Mouse (Mus musculus): ENCODE data around the gene Gfpt2. TPM values are rescaled to one million over a fixed set of nuclear protein-coding genes. Genes with fewer than 3 reads are reported as not detected.

Gfpt2 gene
- polyA plus RNA-seq, 1 experiment, result 4.4 TPM

DNA sequence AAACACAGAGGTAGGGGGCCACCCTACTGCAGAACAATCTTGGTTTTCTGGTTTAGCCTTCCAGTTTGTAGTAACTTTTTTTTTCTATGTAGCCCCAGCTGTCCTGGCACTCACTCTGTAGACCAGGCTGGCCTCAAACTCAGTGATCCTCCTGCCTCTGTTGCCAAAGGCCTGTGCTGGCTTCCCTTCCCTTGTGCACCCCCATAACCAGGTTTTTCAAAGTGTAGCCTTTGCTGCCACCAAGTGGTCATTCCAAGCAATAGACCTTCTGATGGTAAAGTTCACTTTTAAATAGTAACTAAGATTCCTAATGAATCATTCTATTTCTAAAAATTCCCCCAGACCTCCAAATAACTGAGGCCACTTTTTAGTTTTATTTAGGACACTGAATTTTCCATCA, 75.8 kb downstream of the Gfpt2 start:
- TF ChIP-seq CTCF (IDR thresholded peaks at IDR 0.05; ENCODE audit: borderline replicate concordance, control insufficient read depth, extremely low read depth, insufficient read depth, low read length, poor library complexity) (no peak), POLR2A (IDR thresholded peaks at IDR 0.05; ENCODE audit: control insufficient read depth, extremely low read depth, insufficient read depth, low read length, poor library complexity) (no peak)
- Histone ChIP-seq H3K36me3 (ENCODE audit: control insufficient read depth, insufficient read depth, low read length) (peaks cover 56% of the 10 kb centered on the region), H3K4me1 (replicated peaks; ENCODE audit: control insufficient read depth, insufficient read depth, low read length) (no peaks in the 10 kb centered on the region), H3K4me3 (ENCODE audit: control insufficient read depth, insufficient read depth, low read length) (no peak overlapping the region), H3K27ac (ENCODE audit: control insufficient read depth, insufficient read depth, low read length) (no peak overlapping the region), H3K27me3 (ENCODE audit: control insufficient read depth, insufficient read depth, low read length) (no peaks in the 10 kb centered on the region)
- DNase-seq, result peak; percentile 53

DNA sequence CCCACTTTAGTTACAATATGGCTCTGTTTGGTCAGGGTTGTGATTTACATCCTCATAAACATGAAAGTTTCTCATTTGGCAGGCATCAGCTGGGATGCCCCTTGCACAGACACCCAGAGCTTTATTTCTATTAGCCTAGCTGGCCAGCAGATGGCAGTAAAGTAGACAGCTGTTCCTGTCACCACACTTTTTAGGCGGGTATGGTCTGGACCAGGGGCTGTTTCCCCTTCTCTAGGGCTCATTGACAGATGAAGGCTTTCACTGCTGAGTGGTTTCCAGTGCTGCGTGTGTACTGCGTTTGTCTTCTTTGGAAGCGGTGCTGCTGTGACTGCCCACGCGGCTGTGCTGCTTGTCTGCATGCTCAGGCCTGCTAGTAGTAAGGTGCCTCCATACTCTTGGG, 77.9 kb downstream of the Gfpt2 start:
- H3K27ac ChIP-seq (ENCODE audit: control insufficient read depth, insufficient read depth, low read length), result no peak overlapping the region
- H3K4me1 ChIP-seq (replicated peaks; ENCODE audit: control insufficient read depth, insufficient read depth, low read length), result no peaks in the 10 kb centered on the region
- 64% methylated on average over 6 of the region's 6 CpGs for WGBS
- 0 out of 2 replicates have a peak, but pooled peaks have one; percentile 28 for TF ChIP-seq CTCF (IDR thresholded peaks at IDR 0.05; ENCODE audit: borderline replicate concordance, control insufficient read depth, extremely low read depth, insufficient read depth, low read length, poor library complexity)
- TF ChIP-seq POLR2A (IDR thresholded peaks at IDR 0.05; ENCODE audit: control insufficient read depth, extremely low read depth, insufficient read depth, low read length, poor library complexity), result no peak
- peak; percentile 47 for DNase-seq
- H3K36me3 ChIP-seq (ENCODE audit: control insufficient read depth, insufficient read depth, low read length), result peaks cover 54% of the 10 kb centered on the region
- no peaks in the 10 kb centered on the region for H3K27me3 ChIP-seq (ENCODE audit: control insufficient read depth, insufficient read depth, low read length)
- no peak overlapping the region for H3K4me3 ChIP-seq (ENCODE audit: control insufficient read depth, insufficient read depth, low read length)

DNA sequence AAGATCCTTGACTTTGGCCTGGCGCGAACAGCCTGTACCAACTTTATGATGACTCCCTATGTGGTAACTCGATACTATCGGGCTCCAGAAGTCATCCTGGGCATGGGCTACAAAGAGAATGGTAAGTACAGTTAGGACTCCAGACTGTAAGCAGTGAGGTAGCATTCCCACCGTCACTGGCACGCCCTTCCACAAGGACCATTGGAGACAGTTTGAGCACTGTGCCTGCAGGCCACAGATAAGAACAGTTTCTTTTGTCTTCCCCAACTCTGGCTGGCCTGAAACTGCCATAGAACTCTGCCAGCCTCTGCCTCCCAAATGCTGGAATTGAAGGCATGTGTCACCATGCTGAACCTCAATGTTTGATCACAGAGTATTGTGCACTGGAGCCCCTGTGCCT, 78.8 kb downstream of the Gfpt2 start:
- peaks cover 47% of the 10 kb centered on the region for H3K36me3 ChIP-seq (ENCODE audit: control insufficient read depth, insufficient read depth, low read length)
- no peak overlapping the region for H3K4me3 ChIP-seq (ENCODE audit: control insufficient read depth, insufficient read depth, low read length)
- 96% methylated on average over 6 of the region's 6 CpGs for WGBS
- H3K27me3 ChIP-seq (ENCODE audit: control insufficient read depth, insufficient read depth, low read length), result no peaks in the 10 kb centered on the region
- no peaks in the 10 kb centered on the region for H3K4me1 ChIP-seq (replicated peaks; ENCODE audit: control insufficient read depth, insufficient read depth, low read length)
- no peak overlapping the region for H3K27ac ChIP-seq (ENCODE audit: control insufficient read depth, insufficient read depth, low read length)
- no peak for TF ChIP-seq POLR2A (IDR thresholded peaks at IDR 0.05; ENCODE audit: control insufficient read depth, extremely low read depth, insufficient read depth, low read length, poor library complexity)
- TF ChIP-seq CTCF (IDR thresholded peaks at IDR 0.05; ENCODE audit: borderline replicate concordance, control insufficient read depth, extremely low read depth, insufficient read depth, low read length, poor library complexity), result no peak
- no peak for DNase-seq

DNA sequence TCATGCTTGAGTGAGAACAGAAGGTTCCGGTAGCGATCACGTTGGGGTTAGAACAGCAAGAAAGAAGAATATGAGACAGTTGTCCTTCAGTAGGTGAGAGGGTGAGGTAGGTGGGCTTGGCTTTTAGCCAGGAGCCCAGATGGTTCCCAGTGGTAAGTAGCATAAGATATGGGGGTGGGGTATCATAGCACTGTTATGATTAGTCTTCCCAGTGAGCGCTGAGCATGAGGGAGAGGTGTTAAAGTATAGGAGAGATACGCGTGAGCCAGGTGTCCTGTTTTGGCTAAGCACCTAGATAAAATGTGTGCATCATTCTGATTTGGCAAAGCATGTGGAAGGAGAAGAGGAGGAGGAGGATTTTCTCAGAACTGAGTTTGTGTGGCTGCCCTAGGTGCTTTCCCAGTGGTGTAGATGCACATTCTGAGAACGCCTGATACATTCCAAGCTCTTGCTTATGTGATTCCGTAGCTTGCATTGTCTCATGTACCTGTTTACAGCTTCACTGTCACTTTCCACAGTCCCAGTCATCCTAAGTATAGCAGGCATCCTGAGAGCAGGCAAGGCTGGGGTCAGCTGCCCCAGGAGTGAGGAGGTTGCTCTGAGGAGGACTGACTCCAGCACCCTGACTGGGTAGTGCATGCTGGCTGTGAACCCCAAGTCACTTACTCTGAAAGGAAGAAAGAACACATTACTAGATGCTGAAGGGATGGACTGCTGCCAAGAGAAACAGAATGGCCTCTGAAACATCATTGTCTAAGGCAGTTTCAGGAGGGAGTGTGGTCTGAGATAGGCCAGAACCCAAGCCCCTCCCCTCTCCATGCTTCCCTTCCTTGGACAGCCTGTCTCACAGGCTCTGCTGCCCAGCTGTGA, 83.2 kb downstream of the Gfpt2 start:
- 93% methylated on average over 8 of the region's 8 CpGs for WGBS
- no peaks in the 10 kb centered on the region for H3K27me3 ChIP-seq (ENCODE audit: control insufficient read depth, insufficient read depth, low read length)
- H3K4me1 ChIP-seq (replicated peaks; ENCODE audit: control insufficient read depth, insufficient read depth, low read length), result no peaks in the 10 kb centered on the region
- no peak for TF ChIP-seq POLR2A (IDR thresholded peaks at IDR 0.05; ENCODE audit: control insufficient read depth, extremely low read depth, insufficient read depth, low read length, poor library complexity)
- no peak for TF ChIP-seq CTCF (IDR thresholded peaks at IDR 0.05; ENCODE audit: borderline replicate concordance, control insufficient read depth, extremely low read depth, insufficient read depth, low read length, poor library complexity)
- H3K4me3 ChIP-seq (ENCODE audit: control insufficient read depth, insufficient read depth, low read length), result no peak overlapping the region
- H3K36me3 ChIP-seq (ENCODE audit: control insufficient read depth, insufficient read depth, low read length), result peaks cover 41% of the 10 kb centered on the region
- H3K27ac ChIP-seq (ENCODE audit: control insufficient read depth, insufficient read depth, low read length), result no peak overlapping the region
- no peak for DNase-seq

DNA sequence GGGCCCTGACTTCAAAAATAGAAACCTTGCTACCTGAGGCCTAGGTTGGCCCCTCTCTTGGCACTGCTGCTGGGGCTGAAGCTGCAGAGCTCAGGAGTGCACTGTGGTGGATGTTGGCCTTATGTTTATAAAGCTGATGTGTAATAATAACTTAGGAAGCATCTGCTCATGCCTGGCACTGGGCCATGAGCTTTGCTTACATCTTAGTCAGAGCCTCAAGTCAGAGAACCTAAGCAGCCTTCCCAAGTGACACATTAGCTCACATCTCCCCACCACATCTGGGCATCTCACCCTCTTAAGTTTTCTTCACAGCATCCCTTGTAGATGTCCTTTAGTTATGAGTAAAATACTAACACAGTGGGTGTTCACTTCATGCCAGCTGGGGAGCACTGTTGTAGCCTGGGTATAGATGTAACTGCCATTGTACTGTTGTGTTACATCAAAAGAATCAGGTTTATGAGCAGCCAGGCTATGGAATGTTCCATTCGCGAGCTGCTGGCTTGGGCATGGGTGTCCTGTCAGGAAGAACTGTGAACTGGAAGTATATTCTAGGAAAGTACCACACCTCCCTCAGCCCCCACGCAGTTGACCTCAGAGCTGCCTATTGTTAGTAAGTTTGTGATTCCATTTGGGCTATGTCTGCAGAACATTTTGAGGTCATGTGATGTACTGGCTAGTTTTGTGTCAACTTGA, 86.1 kb downstream of the Gfpt2 start:
- peaks cover 29% of the 10 kb centered on the region for H3K36me3 ChIP-seq (ENCODE audit: control insufficient read depth, insufficient read depth, low read length)
- no peaks in the 10 kb centered on the region for H3K4me1 ChIP-seq (replicated peaks; ENCODE audit: control insufficient read depth, insufficient read depth, low read length)
- 94% methylated on average over 3 of the region's 3 CpGs for WGBS
- DNase-seq, result no peak
- no peak overlapping the region for H3K4me3 ChIP-seq (ENCODE audit: control insufficient read depth, insufficient read depth, low read length)
- no peak for TF ChIP-seq CTCF (IDR thresholded peaks at IDR 0.05; ENCODE audit: borderline replicate concordance, control insufficient read depth, extremely low read depth, insufficient read depth, low read length, poor library complexity)
- no peak for TF ChIP-seq POLR2A (IDR thresholded peaks at IDR 0.05; ENCODE audit: control insufficient read depth, extremely low read depth, insufficient read depth, low read length, poor library complexity)
- H3K27me3 ChIP-seq (ENCODE audit: control insufficient read depth, insufficient read depth, low read length), result no peaks in the 10 kb centered on the region
- H3K27ac ChIP-seq (ENCODE audit: control insufficient read depth, insufficient read depth, low read length), result no peak overlapping the region

DNA sequence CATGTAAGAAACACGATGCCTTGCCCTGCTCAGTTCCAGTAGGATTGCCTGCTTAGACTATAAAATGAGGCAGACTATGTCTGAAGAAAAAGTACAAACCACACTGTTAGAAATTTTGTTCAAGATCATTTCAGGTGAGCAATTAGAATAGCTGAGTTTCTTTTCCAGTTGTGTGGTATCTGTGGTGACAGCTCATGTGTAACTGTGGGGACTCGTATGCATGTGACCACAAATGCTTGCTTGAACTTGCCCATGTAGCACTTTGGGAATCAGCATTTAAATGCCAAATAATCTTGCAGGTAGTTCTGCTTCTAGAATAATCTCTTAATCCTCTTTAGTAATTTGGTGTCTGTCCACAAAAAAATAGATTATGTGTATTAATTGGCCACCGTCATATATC, 89.4 kb downstream of the Gfpt2 start:
- DNase-seq, result no peak
- H3K4me3 ChIP-seq (ENCODE audit: control insufficient read depth, insufficient read depth, low read length), result no peak overlapping the region
- TF ChIP-seq POLR2A (IDR thresholded peaks at IDR 0.05; ENCODE audit: control insufficient read depth, extremely low read depth, insufficient read depth, low read length, poor library complexity), result no peak
- TF ChIP-seq CTCF (IDR thresholded peaks at IDR 0.05; ENCODE audit: borderline replicate concordance, control insufficient read depth, extremely low read depth, insufficient read depth, low read length, poor library complexity), result no peak
- WGBS, result 81% methylated on average over 3 of the region's 3 CpGs
- H3K36me3 ChIP-seq (ENCODE audit: control insufficient read depth, insufficient read depth, low read length), result peaks cover 29% of the 10 kb centered on the region
- H3K27ac ChIP-seq (ENCODE audit: control insufficient read depth, insufficient read depth, low read length), result no peak overlapping the region
- H3K27me3 ChIP-seq (ENCODE audit: control insufficient read depth, insufficient read depth, low read length), result no peaks in the 10 kb centered on the region
- no peaks in the 10 kb centered on the region for H3K4me1 ChIP-seq (replicated peaks; ENCODE audit: control insufficient read depth, insufficient read depth, low read length)

Other genes with a start within 250 kb of the Gfpt2 start
- not detected in 2 replicates for gene Olfr1380, start 237.3 kb upstream of the Gfpt2 start, polyA plus RNA-seq (2012; rRNA removed)
- 1.2 and 1.4 TPM in 2 replicates for gene Flt4, start 184.9 kb upstream of the Gfpt2 start, polyA plus RNA-seq (2012; rRNA removed)
- gene Scgb3a1, start 130.6 kb upstream of the Gfpt2 start, polyA plus RNA-seq (2012; rRNA removed), result 3.0 and 7.8 TPM in 2 replicates
- 40.3 and 44.2 TPM in 2 replicates for gene Cnot6, start 81.5 kb upstream of the Gfpt2 start, polyA plus RNA-seq (2012; rRNA removed)
- gene Mapk9, start 52.6 kb downstream of the Gfpt2 start, polyA plus RNA-seq (2012; rRNA removed), result 30.1 and 34.9 TPM in 2 replicates
- gene Rasgef1c, start 107.7 kb downstream of the Gfpt2 start, polyA plus RNA-seq (2012; rRNA removed), result 0.11 and 0.13 TPM in 2 replicates
- gene Rnf130, start 231.2 kb downstream of the Gfpt2 start, polyA plus RNA-seq (2012; rRNA removed), result 30.3 and 41.1 TPM in 2 replicates